Mouse (Mus musculus) ovary, postnatal 14 days (tissue): ENCODE data around the gene Cenpb.

Experiments used
- DNase-seq: peaks from one replicate; pipeline ENCODE4 v3.0.0; 2022; ENCODE audit warnings: low spot score

Cenpb gene

DNA sequence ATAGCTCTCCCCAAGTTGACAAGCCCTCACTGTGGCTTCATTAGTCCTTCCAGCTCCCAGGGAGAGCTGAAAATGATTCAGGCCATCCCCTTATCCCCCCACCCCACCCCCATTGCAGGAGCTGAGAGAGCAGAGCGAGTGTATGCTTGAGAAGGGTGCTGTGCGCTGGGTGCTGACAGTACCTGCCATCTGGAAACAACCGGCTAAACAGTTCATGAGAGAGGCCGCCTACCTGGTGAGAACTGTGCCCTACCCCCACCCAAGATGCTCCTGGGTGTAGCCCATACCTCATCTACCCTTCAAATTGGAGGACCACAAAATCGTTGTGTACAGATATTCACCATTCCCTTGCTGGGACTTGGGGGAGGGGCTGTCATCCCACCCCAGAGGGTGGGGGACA, 40.6 kb downstream of the Cenpb start:
- DNase-seq, result no peak

DNA sequence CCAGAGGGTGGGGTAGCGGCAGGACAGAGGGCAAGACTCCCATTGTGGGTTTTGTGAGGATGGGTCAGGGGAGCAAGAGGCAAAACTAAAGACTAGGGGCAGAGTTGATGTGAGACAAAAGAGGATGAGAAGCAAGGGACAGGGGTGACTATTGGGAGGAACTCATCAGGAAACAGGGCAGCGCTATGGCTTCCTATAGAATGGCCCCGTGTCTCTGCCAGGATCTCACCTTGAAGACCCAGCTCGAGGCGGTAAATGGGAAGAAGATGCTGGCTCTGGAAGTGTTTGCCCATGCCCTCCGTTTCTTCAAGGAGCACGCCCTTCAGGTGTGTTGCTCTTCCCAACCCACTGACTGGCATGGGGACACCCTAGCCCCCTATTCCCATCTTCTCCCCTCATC, 41.1 kb downstream of the Cenpb start:
- no peak for DNase-seq

DNA sequence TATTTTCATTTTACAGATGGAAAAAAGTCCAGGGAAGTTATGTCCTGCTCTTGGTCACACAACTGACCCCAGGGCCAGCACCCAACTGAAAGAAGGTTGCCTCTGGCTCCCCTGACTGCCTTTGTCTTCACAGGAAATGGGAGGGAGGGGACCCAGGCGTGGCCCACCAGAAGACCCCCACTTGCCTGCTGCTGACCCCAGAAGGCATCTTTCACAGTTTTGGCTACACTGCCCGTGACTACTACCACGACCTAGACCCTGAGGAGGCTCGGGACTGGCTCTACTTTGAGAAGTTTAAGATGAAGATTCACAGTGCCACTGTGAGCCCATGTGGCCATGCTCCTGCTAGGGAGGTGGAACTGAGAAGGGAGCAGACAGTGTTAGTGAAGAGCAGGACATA, 41.6 kb downstream of the Cenpb start:
- DNase-seq, result no peak

DNA sequence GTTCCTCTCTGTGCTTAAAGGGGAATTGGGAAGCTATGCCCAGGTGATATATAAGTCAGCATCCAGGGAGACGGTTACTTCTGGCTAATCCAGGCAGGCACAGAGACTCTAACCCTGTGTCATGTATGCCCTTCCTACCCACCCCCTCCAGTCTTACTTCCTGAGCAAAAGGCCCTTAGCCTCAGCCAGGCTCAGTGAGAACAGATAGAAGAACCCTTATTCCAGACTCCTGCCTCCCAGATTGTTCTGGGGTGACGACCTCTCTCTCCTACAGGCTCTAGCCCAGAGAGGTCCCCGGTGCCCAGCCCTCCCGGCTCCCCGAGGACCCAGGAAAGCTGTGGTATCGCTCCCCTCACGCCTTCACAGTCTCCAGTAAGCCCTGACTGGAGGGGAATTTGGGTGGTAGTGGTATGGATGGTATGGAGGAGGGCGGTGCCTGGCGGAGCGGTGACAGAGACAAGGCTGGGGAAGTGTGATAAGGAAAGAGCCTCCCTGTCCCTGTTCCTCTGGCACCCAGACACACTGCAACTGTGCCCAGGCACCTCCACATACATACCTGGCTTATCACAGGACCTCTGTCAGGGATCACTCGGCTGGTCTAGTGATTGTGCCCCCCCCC, 44.2 kb downstream of the Cenpb start:
- DNase-seq, result no peak

DNA sequence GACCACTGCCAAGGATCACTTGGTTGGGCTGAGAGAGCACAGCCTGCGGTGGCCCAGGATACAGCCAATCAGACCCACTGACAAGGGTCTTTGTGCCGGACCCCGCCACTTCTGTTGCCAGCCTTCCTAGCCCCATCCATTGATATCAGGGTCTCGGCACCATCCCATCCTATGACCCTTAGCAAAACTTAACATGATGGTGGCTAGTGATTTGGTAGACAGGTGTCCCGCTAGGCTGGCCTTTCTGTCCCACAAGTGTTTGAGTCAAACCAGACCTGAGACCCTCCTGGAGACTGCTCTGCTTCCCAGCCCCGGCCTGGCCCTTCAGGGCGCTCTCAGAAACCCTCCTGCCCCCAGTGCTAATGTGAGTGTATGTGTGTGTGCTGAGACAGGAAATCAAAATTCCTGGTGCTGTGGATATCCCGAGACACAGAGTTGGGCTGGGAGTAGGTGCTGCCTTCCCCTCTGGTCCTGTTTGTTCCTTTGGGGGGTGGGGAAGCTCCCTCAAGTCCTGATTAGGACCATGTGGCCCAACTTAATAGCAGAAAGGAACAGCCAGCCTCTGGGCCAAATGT, 45.0 kb downstream of the Cenpb start:
- DNase-seq, result no peak

DNA sequence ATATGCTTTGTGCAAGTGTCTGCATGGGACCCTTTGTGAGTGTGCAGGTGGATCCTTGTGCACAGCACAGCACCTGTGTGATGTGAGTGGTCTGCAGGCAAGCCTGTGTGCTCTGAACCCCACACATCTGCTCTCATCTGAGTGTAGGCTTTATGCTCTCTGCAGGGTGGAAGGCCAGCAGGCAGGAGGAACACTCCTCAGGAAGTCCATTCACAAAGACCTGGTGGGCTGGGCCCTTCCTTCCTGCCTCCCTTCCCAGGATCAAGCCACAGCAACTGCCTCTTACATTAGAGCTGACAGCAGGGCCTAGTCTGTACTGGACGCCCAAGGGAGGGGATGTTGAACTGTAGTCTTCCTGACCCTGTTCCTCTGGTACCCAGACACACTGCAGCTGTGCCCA, 45.5 kb downstream of the Cenpb start:
- no peak for DNase-seq

DNA sequence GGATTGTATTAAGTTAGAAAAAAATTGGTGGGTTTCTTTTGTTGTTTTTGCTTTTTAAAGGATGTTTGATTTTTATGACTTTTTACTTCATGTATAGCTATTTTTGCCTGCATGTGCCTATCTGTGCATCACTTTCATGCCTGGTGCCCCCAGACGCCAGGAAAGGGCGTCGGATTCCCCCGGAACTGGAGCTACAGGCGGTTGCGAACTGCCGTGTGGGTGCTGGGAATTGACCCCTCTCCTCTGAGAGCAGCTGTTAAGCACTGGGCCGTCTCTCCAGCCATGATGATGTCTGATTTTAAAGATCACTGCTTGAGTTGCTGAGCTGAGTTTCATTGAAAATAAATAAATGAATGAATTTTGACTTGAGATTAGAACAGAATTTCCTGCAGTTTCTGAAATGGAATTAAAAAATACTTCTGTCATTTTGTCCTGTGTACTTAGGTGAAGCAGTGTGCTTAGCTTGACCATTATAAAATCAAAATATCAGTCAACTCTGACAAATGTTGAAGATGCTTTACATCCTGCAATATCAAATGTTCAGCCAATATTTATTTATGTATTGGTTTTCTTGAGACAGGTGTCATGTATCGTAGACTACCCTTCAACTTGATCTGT, 46.8 kb downstream of the Cenpb start, which contains the start of gene Gm11037:
Gene Gm11037, plus strand, starts transcription at position 568 of the 618 bp plus-strand sequence.
- no peak for DNase-seq

DNA sequence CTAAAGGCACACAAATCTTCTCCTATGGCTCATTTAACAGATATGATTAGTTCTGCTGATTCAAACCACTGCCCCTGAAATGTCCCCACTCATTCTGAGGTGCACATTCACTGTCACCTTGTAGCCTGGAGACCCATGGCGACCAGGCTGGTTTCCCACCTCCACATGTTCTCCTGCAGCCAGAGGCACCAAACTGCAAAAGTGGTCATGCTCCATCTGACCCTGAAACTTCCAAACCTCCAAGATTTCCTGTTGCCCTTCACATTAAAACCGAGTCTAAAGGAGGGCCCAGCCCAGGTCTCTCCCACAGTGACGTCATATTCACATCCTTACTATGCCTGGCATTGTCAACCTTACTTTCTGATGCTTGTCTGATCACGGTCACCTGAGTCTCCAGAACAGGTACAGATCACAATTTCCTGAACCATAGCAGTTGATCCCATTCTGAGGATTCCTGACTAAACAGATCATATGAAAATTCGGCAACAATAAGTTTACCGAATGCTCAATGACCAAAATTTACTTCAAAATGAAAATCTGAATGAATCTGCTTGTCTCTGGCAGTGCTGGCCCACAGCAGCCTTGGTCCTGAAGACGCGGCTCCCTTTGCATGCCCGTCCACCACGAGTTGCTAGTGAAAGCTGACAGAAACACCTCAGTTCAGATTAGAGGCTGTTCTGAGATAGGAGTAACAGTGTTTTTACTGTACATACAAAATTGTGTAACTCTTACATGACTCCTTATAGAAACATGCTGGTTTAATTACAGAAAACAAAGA, 47.6 kb downstream of the Cenpb start:
- DNase-seq, result no peak

DNA sequence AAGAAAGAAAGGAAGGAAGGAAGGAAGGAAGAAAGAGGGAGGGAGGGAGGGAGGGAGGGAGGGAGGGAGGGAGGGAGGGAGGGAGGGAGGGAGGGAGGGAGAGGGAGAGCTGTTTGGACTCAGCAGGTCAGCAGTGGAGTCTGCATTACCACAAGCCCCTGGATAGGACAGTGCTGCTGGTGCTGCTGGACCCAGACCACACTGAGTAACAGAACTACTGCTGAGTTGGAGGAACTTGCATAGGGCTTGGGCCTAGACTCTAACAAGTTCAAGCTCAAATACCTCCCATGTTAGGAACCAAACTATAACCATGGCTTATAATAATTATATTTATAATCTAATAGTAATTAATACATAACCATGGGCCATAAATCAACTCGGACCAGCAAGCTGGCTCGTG, 49.0 kb downstream of the Cenpb start:
- no peak for DNase-seq

DNA sequence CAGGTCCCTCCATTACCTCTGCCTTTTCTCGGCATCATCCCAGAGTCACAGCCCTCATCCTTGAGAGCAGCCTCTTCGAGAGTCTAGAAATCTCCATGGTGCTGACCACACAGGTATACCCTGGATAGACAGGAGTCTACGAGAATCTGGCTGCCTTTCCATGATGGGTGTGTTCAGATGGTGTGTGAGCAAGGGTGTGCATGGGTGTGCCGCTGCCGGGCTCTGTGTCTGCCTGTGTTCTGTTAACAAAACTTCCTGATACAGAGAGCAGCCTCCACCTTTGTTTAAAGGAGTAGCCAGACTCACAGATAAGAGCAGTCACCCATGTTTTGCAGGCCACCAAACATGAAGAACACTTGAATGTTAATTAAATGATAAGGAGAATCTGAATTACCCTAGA, 50.0 kb downstream of the Cenpb start:
- no peak for DNase-seq

DNA sequence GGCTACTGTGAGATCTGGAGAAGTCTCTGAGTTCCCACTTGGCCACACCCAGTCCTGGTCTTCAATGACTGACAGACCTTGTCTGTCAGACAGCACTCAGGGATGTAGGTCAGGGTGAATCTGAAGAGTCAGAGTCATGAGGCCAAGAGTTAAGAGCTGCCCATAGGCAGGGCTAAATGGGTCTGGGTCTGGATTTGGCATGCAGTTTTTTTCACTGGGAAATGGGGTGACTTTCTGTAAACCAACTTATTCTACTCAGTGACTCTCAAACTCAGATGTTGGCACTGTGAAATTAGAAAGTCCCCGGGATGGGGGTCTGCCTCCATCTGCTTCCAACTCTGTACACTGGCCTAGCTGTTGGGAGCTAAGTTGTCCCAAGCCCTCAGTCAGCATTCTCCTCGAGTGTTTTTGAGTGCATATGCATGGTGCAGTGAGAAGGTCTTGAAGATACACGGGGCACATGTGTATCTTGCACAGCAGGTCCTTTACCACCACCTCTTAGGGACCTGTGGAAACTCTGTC, 51.2 kb downstream of the Cenpb start:
- no peak for DNase-seq

DNA sequence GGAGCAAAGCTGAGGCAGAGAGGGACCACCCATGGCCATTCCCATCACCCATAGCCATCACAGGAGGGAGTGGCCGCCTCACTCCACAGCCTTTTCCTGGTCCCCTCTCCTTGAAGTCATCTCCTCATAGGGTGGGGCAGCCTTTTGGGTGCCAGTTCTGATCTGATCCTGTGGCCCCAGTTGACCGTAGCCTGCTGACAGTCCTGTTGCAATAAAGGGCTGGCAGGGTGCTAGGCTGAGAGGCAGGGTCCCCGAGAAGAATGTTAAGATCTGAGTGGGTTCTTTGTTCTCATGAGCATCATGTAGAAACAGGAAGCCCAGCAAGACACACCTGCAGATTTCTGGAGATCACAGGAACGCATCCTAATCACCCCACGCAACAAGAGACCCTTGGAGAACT, 51.7 kb downstream of the Cenpb start:
- DNase-seq, result no peak

DNA sequence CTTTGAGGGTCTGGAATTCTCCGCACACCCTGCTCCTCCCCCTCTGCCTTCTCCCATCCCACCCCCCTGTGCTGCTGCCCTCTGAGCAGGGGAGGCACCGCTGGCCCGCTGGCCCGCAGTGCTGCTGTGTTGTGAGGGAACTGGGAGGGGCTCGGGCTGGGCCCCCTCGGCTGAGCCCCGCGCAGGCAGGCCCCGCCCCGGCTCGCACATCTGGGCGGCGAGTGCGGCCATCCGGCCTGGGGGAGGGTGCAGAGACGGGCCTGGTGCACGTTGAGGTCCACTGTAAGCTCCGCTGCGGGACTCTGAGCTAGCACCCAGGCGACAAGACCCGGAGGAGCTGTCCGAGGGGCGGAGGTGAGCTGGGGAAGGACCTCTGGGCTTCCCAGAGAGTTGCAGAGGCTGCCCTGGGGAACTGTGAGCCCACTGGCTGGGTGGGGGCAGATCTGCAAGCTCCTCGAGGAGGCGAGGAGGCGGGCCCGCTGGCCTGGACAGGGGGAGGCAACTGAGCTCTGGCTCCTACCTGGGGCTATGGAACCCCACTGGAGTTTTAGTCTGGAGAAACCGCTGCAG, 52.6 kb downstream of the Cenpb start, which contains the start of gene Hspa12b:
Gene Hspa12b, plus strand, starts transcription at position 120 of the 570 bp plus-strand sequence.
- DNase-seq, result peak; percentile 54

DNA sequence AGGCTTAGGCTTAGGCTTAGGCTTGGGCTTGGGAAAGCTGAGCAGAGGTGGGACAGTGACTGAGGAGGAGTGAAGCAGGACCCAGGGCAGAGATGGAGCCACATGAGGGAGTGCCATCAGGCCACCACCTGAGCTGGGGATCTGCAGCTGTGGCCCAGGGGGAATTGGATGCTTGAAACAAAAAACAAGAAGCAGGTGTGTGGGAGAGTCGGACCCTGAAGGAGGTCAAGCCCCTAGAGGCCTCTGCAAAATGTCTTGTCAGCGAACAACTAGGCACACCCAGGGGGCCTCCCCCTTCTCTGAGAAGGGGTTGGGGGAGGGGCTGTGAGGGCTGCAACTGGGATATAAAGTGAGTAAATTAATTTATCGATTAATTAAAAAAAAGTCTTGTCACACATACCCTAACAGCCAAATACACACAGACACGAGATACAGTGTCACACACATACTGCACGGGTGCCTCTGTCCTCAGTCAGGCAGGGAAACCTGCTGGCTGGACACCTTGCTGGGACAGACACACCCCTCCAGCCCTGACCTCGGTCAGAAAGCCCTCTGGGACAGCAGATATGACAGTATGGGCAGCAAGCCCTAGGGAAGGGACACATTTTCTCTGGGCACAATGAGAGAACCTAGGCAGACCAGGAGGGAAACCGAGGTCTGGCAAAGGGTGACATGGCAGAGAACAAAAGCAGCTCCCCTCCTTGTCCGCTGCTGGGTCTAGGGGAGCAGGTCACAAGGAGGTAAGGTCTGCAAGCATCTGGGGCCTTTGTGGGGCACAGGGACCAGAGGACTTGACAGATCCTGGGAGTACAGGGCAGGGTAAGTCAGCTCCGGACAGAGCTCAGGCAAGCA, 53.7 kb downstream of the Cenpb start:
- DNase-seq, result no peak
